Mouse (Mus musculus) ovary, postnatal 10 days (tissue): ENCODE data around the gene Alg14.
A peak's percentile ranks its signal among the peaks of the same experiment; 100 is the strongest.

Experiments used
- DNase-seq: peaks from one replicate; pipeline ENCODE4 v3.0.0; 2022; ENCODE audit warnings: low spot score

Gene Alg14

GRCm38 (mm10) chr3:121291560-121292258 lies at the start of gene Alg14:
Alg14 (plus strand) TSS chr3:121291773.
- peak; percentile 83 for DNase-seq

GRCm38 (mm10) chr3:121242111-121242936 lies 49.2 kb upstream of the Alg14 start:
- DNase-seq = no peak

- no peak for DNase-seq
These were observed 48.6 kb upstream of the Alg14 start for GRCm38 (mm10) chr3:121242941-121243340.

GRCm38 (mm10) chr3:121250048-121250447 lies 41.5 kb upstream of the Alg14 start:
- no peak for DNase-seq

- no peak for DNase-seq
These were observed 40.8 kb upstream of the Alg14 start for GRCm38 (mm10) chr3:121250576-121251433.

- DNase-seq = no peak
These were observed 36.1 kb upstream of the Alg14 start for GRCm38 (mm10) chr3:121255501-121255900.

- no peak for DNase-seq
These were observed 35.4 kb upstream of the Alg14 start for GRCm38 (mm10) chr3:121256131-121256530.

GRCm38 (mm10) chr3:121257418-121257817 lies 34.2 kb upstream of the Alg14 start:
- no peak for DNase-seq

GRCm38 (mm10) chr3:121258521-121259478 lies 32.8 kb upstream of the Alg14 start:
- DNase-seq = no peak

- no peak for DNase-seq
These were observed 31.5 kb upstream of the Alg14 start for GRCm38 (mm10) chr3:121260041-121260440.

- DNase-seq = no peak
These were observed 30.7 kb upstream of the Alg14 start for GRCm38 (mm10) chr3:121260831-121261230.

- no peak for DNase-seq
These were observed 30.3 kb upstream of the Alg14 start for GRCm38 (mm10) chr3:121261251-121261650.

- no peak for DNase-seq
These were observed 29.5 kb upstream of the Alg14 start for GRCm38 (mm10) chr3:121261939-121262520.

- DNase-seq = peak; percentile 42
These were observed 28.9 kb upstream of the Alg14 start for GRCm38 (mm10) chr3:121262521-121263204.

GRCm38 (mm10) chr3:121263205-121263548 lies 28.4 kb upstream of the Alg14 start:
- DNase-seq = no peak

- DNase-seq = no peak
These were observed 27.3 kb upstream of the Alg14 start for GRCm38 (mm10) chr3:121264242-121264641.

GRCm38 (mm10) chr3:121267283-121267682 lies 24.3 kb upstream of the Alg14 start:
- no peak for DNase-seq

- no peak for DNase-seq
These were observed 19.0 kb upstream of the Alg14 start for GRCm38 (mm10) chr3:121272577-121272976.

- no peak for DNase-seq
These were observed 17.6 kb upstream of the Alg14 start for GRCm38 (mm10) chr3:121274010-121274409.

GRCm38 (mm10) chr3:121277009-121277408 lies 14.6 kb upstream of the Alg14 start:
- no peak for DNase-seq
